Mouse (Mus musculus): ENCODE data around the gene Yes1. TPM values are rescaled to one million over a fixed set of nuclear protein-coding genes. Genes with fewer than 3 reads are reported as not detected.

Yes1 gene
- total and polyA plus RNA-seq, 3 experiments: 1.9 to 19.7 (median 16.0) TPM

DNA sequence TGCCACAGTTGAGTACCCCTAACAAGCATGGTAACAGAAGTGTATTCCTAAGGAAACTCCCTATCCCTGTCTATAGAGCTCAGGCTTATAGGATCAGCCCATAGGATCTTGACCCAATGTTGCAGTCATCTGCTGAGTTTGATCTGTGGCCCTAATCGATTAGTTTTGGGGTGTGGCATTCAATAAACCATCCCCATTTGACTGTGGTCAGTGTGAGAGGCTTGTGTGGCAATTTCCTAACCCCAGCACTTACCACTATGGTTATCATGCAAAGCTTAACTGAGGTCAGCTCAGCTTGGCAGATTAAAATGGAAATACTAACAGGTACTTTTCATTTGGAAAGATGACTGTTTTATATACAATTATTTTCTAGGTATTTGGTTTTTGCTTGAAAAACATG is 5.1 kb upstream of the Yes1 start:
- Histone ChIP-seq H3K9ac (ENCODE audit: low read depth, low read length) (no peak overlapping the region), H3K27me3 (ENCODE audit: control insufficient read depth, insufficient read depth, low read length) (no peaks in the 10 kb centered on the region), H3K4me3 (no peak overlapping the region), H3K36me3 (ENCODE audit: control insufficient read depth, insufficient read depth, low read length) (peaks cover 6% of the 10 kb centered on the region), H3K27ac (no peak overlapping the region), H3K4me1 (ENCODE audit: control insufficient read depth, insufficient read depth, low read length) (peaks cover 4% of the 10 kb centered on the region), H3K79me2 (replicated peaks; ENCODE audit: control insufficient read depth, insufficient read depth, low read length) (no peaks in the 10 kb centered on the region)
- intact Hi-C loops (cut with DNase I): loop anchor here (5.0 kb wide), 1 partner anchor 106 kb away; no protein-coding TSS in a partner anchor
- DNase-seq: no peak
- TF ChIP-seq EP300 (IDR thresholded peaks at IDR 0.05; ENCODE audit: insufficient read depth, low read depth, low read length) (no peak), CTCF (IDR thresholded peaks at IDR 0.05) (no peak), POLR2A (IDR thresholded peaks at IDR 0.05; ENCODE audit: insufficient read depth, low read depth, low read length) (no peak)
- WGBS: 85% methylated on average over 1 of the region's 1 CpGs

GRCm38 (mm10) chr5:32607776-32608355 is 3.1 kb upstream of the Yes1 start:
- Histone ChIP-seq H3K79me2 (replicated peaks; ENCODE audit: control insufficient read depth, insufficient read depth, low read length) (0 out of 2 replicates have a peak, but pooled peaks cover 2% of the 10 kb centered on the region), H3K9ac (ENCODE audit: low read depth, low read length) (no peak overlapping the region), H3K27ac (peak overlapping the region; percentile 83), H3K27me3 (ENCODE audit: control insufficient read depth, insufficient read depth, low read length) (no peaks in the 10 kb centered on the region), H3K4me3 (no peak overlapping the region), H3K4me1 (ENCODE audit: control insufficient read depth, insufficient read depth, low read length) (peaks cover 5% of the 10 kb centered on the region), H3K36me3 (ENCODE audit: control insufficient read depth, insufficient read depth, low read length) (peaks cover 8% of the 10 kb centered on the region)
- TF ChIP-seq POLR2A (IDR thresholded peaks at IDR 0.05; ENCODE audit: insufficient read depth, low read depth, low read length) (peak; percentile 67; the same call in 1 of the 2 replicates), CTCF (IDR thresholded peaks at IDR 0.05) (no peak), EP300 (IDR thresholded peaks at IDR 0.05; ENCODE audit: insufficient read depth, low read depth, low read length) (peak; percentile 69; the same call in 1 of the 2 replicates)
- intact Hi-C loops (cut with DNase I): loop anchor here (5.0 kb wide), 1 partner anchor 104 kb away; no protein-coding TSS in a partner anchor
- WGBS: 14% methylated on average over 2 of the region's 2 CpGs
- DNase-seq: peak; percentile 25 to 37

DNA sequence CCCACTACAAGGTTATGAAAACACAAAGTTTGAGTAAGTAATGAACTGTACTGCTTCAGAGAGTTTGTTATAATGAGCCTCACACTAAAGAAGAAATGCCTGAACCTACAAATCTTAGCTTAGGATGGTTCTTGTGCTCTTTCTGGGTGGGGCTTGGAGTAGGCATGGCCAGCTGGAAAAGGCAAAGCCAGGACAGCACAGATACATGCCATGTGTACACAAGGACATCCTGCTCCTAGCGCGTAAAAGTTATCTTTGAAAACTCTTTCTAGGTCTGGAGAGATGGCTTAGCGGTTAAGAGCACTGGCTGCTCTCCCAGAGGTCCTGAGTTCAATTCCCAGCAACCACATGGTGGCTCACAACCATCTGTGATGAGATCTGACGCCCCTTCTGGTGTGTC is 2.5 kb upstream of the Yes1 start:
- no peak overlapping the region for H3K9ac ChIP-seq (ENCODE audit: low read depth, low read length)
- 0 out of 2 replicates have a peak, but pooled peaks cover 2% of the 10 kb centered on the region for H3K79me2 ChIP-seq (replicated peaks; ENCODE audit: control insufficient read depth, insufficient read depth, low read length)
- H3K4me1 ChIP-seq (ENCODE audit: control insufficient read depth, insufficient read depth, low read length): peaks cover 5% of the 10 kb centered on the region
- peak overlapping the region; percentile 83 for H3K27ac ChIP-seq
- no peak for TF ChIP-seq CTCF (IDR thresholded peaks at IDR 0.05)
- TF ChIP-seq POLR2A (IDR thresholded peaks at IDR 0.05; ENCODE audit: insufficient read depth, low read depth, low read length): no peak
- no peak for TF ChIP-seq EP300 (IDR thresholded peaks at IDR 0.05; ENCODE audit: insufficient read depth, low read depth, low read length)
- intact Hi-C loops (cut with DNase I): loop anchor here (5.0 kb wide), 1 partner anchor 104 kb away; no protein-coding TSS in a partner anchor
- 42% methylated on average over 4 of the region's 4 CpGs for WGBS
- no peak overlapping the region for H3K4me3 ChIP-seq
- H3K27me3 ChIP-seq (ENCODE audit: control insufficient read depth, insufficient read depth, low read length): no peaks in the 10 kb centered on the region
- peaks cover 8% of the 10 kb centered on the region for H3K36me3 ChIP-seq (ENCODE audit: control insufficient read depth, insufficient read depth, low read length)
- DNase-seq: no peak

- intact Hi-C loops (cut with DNase I): loop anchor here (5.0 to 10.0 kb wide), 2 partner anchors 148 to 245 kb away; partner anchors contain the start of gene Prr14l
- WGBS: 16% methylated on average over 21 of the region's 21 CpGs
Measured at GRCm38 (mm10) chr5:32610064-32610800, 739 bp upstream of the Yes1 start.

DNA sequence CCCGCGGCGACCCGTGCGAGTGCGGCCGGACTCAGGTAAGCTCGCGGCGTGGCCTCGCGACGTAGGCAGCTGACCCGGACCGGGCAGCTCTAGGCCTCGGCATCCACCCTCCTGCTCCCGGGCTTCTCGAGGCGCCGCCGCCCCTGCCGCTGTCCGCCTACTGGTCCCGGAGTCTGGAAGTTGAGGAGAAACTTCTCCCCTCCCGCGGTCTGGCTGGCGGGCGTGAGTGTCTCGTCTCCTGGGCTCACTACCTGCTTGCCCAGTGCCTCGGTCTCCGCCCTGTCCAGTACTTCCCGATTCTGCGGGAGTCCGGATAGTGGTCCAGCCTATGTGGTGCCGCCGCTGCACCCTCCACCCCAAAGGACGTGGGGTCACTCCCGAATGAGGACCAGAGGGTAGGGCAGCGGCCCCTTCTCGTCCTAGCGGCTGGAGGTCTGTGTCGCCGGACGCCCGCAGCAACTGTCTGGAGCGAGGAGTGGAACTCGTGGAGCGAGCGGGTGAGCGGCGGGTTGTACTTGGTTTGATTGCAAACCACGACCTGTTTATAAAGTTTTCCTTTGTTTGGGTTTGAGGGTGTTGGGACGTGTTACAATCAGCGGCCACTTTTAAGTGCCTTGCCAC is 480 bp downstream of the Yes1 start:
- intact Hi-C loops (cut with DNase I): loop anchor here (1.0 to 10.0 kb wide), 4 partner anchors 17 to 243 kb away; partner anchors contain the start of gene Prr14l
- Histone ChIP-seq H3K4me1 (ENCODE audit: control insufficient read depth, insufficient read depth, low read length) (peaks cover 8% of the 10 kb centered on the region), H3K79me2 (replicated peaks; ENCODE audit: control insufficient read depth, insufficient read depth, low read length) (0 out of 2 replicates have a peak, but pooled peaks cover 2% of the 10 kb centered on the region), H3K27ac (peak overlapping the region; percentile 95), H3K4me3 (peak overlapping the region; percentile 79), H3K27me3 (ENCODE audit: control insufficient read depth, insufficient read depth, low read length) (no peaks in the 10 kb centered on the region), H3K36me3 (ENCODE audit: control insufficient read depth, insufficient read depth, low read length) (peaks cover 19% of the 10 kb centered on the region), H3K9ac (ENCODE audit: low read depth, low read length) (peak overlapping the region; percentile 97)
- WGBS: under 1% methylated on average over 52 of the region's 54 CpGs
- DNase-seq: peak in 1 of 2 experiments; percentile 75
- TF ChIP-seq CTCF (IDR thresholded peaks at IDR 0.05) (0 out of 2 replicates have a peak, but pooled peaks have one; percentile 0), EP300 (IDR thresholded peaks at IDR 0.05; ENCODE audit: insufficient read depth, low read depth, low read length) (no peak), POLR2A (IDR thresholded peaks at IDR 0.05; ENCODE audit: insufficient read depth, low read depth, low read length) (no peak)

More at GRCm38 (mm10) chr5:32610064-32610800, 739 bp upstream of the Yes1 start:
- H3K27ac ChIP-seq: peak overlapping the region; percentile 95
- peaks cover 15% of the 10 kb centered on the region for H3K36me3 ChIP-seq (ENCODE audit: control insufficient read depth, insufficient read depth, low read length)
- H3K9ac ChIP-seq (ENCODE audit: low read depth, low read length): peak overlapping the region; percentile 97
- peak overlapping the region; percentile 79 for H3K4me3 ChIP-seq
- no peak for DNase-seq
- no peaks in the 10 kb centered on the region for H3K27me3 ChIP-seq (ENCODE audit: control insufficient read depth, insufficient read depth, low read length)
- H3K79me2 ChIP-seq (replicated peaks; ENCODE audit: control insufficient read depth, insufficient read depth, low read length): 0 out of 2 replicates have a peak, but pooled peaks cover 2% of the 10 kb centered on the region
- peaks cover 8% of the 10 kb centered on the region for H3K4me1 ChIP-seq (ENCODE audit: control insufficient read depth, insufficient read depth, low read length)
- TF ChIP-seq CTCF (IDR thresholded peaks at IDR 0.05) (no peak), POLR2A (IDR thresholded peaks at IDR 0.05; ENCODE audit: insufficient read depth, low read depth, low read length) (no peak), EP300 (IDR thresholded peaks at IDR 0.05; ENCODE audit: insufficient read depth, low read depth, low read length) (0 out of 2 replicates have a peak, but pooled peaks have one; percentile 12)

All from heart, adult 2 months (tissue).